Mouse (Mus musculus) olfactory bulb, adult 2 months (tissue): ENCODE data around the gene Afdn.

Experiments
- CTCF ChIP-seq: fragments of 200-500 bp; IDR thresholded peaks from 2 replicates; pipeline ENCODE4 v1.5.1; 2012; ENCODE audit warnings: low read depth, mild to moderate bottlenecking, low read length, moderate library complexity; ENCODE audit not compliant: insufficient read depth
- POLR2A ChIP-seq: fragments of 200-500 bp; IDR thresholded peaks from 2 replicates; pipeline ENCODE4 v1.6.1; 2012; ENCODE audit warnings: mild to moderate bottlenecking, low read depth, low read length, moderate library complexity; ENCODE audit not compliant: insufficient read depth

DNA sequence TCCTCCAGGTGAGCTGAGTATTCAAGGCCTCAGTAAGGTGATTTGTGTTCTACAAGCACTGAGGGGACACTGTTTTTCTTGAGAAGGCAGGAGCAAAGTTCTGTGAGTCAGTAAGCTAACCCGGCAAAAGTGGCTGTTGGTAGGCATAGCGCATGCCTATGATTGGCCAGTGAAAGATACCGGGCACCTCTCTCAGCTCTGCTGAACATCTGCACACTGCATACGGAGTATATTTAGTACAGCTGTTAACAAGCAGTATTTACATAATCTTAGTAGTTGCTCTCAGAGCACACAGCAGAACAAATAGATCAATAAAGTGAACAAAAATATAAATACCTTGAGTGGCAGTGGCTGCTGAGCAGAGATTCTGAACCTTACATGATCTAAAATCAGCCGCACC, 146.7 kb downstream of the Afdn start:
- no peak for TF ChIP-seq CTCF
- no peak for TF ChIP-seq POLR2A
